Mouse (Mus musculus) stomach, embryonic 14.5 days (tissue): Measurements from ENCODE around the gene Mtcl1. TPM values are rescaled to one million over a fixed set of nuclear protein-coding genes. Genes with fewer than 3 reads are reported as not detected.

Source experiments
- ATAC-seq: fragments of 200-750 bp; cut with Nextera tagmentation; 2 replicates; pipeline ENCODE4 v1.8.0; 2017; ENCODE audit warnings: low read depth, moderate TSS enrichment; ENCODE audit not compliant: insufficient number of reproducible peaks, insufficient read depth, low FRiP score
- H3K27ac ChIP-seq: fragments of 300-500 bp; sonication (generic); 2 replicates; pipeline ENCODE4 v1.5.1; 2014; ENCODE audit warnings: mild to moderate bottlenecking, low read length, moderate library complexity, mixed read lengths
- H3K27me3 ChIP-seq: fragments of 300-500 bp; sonication (generic); 2 replicates; pipeline ENCODE4 v1.6.1; 2014; ENCODE audit warnings: low read length, control low read depth, mixed read lengths; ENCODE audit not compliant: control insufficient read depth, insufficient read depth
- H3K36me3 ChIP-seq: fragments of 300-500 bp; sonication (generic); 2 replicates; pipeline ENCODE4 v1.6.1; 2014; ENCODE audit warnings: mild to moderate bottlenecking, control low read depth, low read length, moderate library complexity, mixed read lengths; ENCODE audit not compliant: control insufficient read depth, insufficient read depth
- H3K4me1 ChIP-seq: fragments of 300-500 bp; sonication (generic); 2 replicates; pipeline ENCODE4 v1.6.1; 2014; ENCODE audit warnings: low read length, control low read depth, mixed read lengths; ENCODE audit not compliant: control insufficient read depth, insufficient read depth
- H3K4me2 ChIP-seq: fragments of 300-500 bp; sonication (generic); replicated peaks from 2 replicates; pipeline ENCODE4 v1.6.1; 2014; ENCODE audit warnings: low read depth, low read length, control low read depth
- H3K4me3 ChIP-seq: fragments of 300-500 bp; sonication (generic); 2 replicates; pipeline ENCODE4 v1.5.1; 2014; ENCODE audit warnings: low read depth, low read length, control low read depth
- H3K9ac ChIP-seq: fragments of 300-500 bp; sonication (generic); replicated peaks from 2 replicates; pipeline ENCODE4 v1.6.1; 2014; ENCODE audit warnings: low read depth, mild to moderate bottlenecking, control low read depth, low read length, moderate library complexity, mixed read lengths
- H3K9me3 ChIP-seq: fragments of 300-500 bp; sonication (generic); 2 replicates; pipeline ENCODE4 v1.6.1; 2016; ENCODE audit warnings: low read depth, low read length, control low read depth; ENCODE audit not compliant: control insufficient read depth
- WGBS: fragments of 180-500 bp; shearing (Covaris S2); extraction: QIAGEN DNeasy Blood & Tissue Kit; methylation state at CpG from one replicate; pipeline ENCODE4 v1.1.7; 2014; 5-methylcytosine and 5-hydroxymethylcytosine counted together
- polyA plus RNA-seq: library from polyadenylated mRNA; unstranded; fragments of >200 nt; fragmentation: Nextera tagmentation; extraction: Ambion mirVana; gene quantifications from 2 replicates; pipeline ENCODE4 v1.2.1, GENCODE M21; 2014

Mtcl1 gene
- polyA plus RNA-seq, 1 experiment from 2014 or later: 14.7 TPM

GRCm38 (mm10) chr17:66409070-66409605 is 40.4 kb downstream of the Mtcl1 start:
- Histone ChIP-seq H3K4me2 (no peak overlapping the region), H3K9me3 (no peaks in the 10 kb centered on the region), H3K4me3 (no peak overlapping the region), H3K27ac (peak overlapping the region; percentile 67), H3K36me3 (no peaks in the 10 kb centered on the region), H3K27me3 (no peaks in the 10 kb centered on the region), H3K9ac (no peak overlapping the region), H3K4me1 (peaks cover 37% of the 10 kb centered on the region)
- peak; percentile 16; the same call in 1 of the 2 replicates for ATAC-seq
- WGBS: 35% methylated on average over 9 of the region's 9 CpGs

- Histone ChIP-seq H3K4me3 (no peak overlapping the region), H3K4me1 (peaks cover 37% of the 10 kb centered on the region), H3K9ac (no peak overlapping the region), H3K9me3 (no peaks in the 10 kb centered on the region), H3K27ac (no peak overlapping the region; the same call in none of the 2 replicates), H3K4me2 (no peak overlapping the region), H3K27me3 (no peaks in the 10 kb centered on the region), H3K36me3 (no peaks in the 10 kb centered on the region)
- WGBS: 88% methylated on average over 5 of the region's 5 CpGs
- no peak for ATAC-seq
Observed at GRCm38 (mm10) chr17:66408400-66408799, 41.1 kb downstream of the Mtcl1 start.

GRCm38 (mm10) chr17:66407833-66408232 is 41.7 kb downstream of the Mtcl1 start:
- no peak overlapping the region for H3K4me2 ChIP-seq
- no peak overlapping the region for H3K27ac ChIP-seq
- H3K9me3 ChIP-seq: no peaks in the 10 kb centered on the region
- no peak for ATAC-seq
- peaks cover 37% of the 10 kb centered on the region for H3K4me1 ChIP-seq
- no peaks in the 10 kb centered on the region for H3K36me3 ChIP-seq
- H3K9ac ChIP-seq: no peak overlapping the region
- H3K4me3 ChIP-seq: no peak overlapping the region
- 63% methylated on average over 8 of the region's 8 CpGs for whole genome bisulfite sequencing
- no peaks in the 10 kb centered on the region for H3K27me3 ChIP-seq

- Histone ChIP-seq H3K4me2 (0 out of 2 replicates have a peak overlapping the region, but pooled peaks have one; percentile 2), H3K27ac (peak overlapping the region; percentile 55; the same call in 1 of the 2 replicates), H3K4me3 (no peak overlapping the region), H3K27me3 (no peaks in the 10 kb centered on the region), H3K4me1 (peaks cover 37% of the 10 kb centered on the region), H3K9me3 (no peaks in the 10 kb centered on the region), H3K9ac (no peak overlapping the region), H3K36me3 (no peaks in the 10 kb centered on the region)
- 48% methylated on average over 7 of the region's 7 CpGs for WGBS
- no peak for ATAC-seq
Observed at GRCm38 (mm10) chr17:66405601-66406000, 43.9 kb downstream of the Mtcl1 start.

GRCm38 (mm10) chr17:66404883-66405590 is 44.5 kb downstream of the Mtcl1 start:
- Histone ChIP-seq H3K27me3 (no peaks in the 10 kb centered on the region), H3K4me2 (0 out of 2 replicates have a peak overlapping the region, but pooled peaks have one; percentile 2), H3K27ac (peak overlapping the region; percentile 55; the same call in 1 of the 2 replicates), H3K9ac (no peak overlapping the region), H3K4me1 (peaks cover 40% of the 10 kb centered on the region), H3K4me3 (no peak overlapping the region), H3K9me3 (no peaks in the 10 kb centered on the region), H3K36me3 (no peaks in the 10 kb centered on the region)
- 22% methylated on average over 10 of the region's 10 CpGs for WGBS
- ATAC-seq: no peak

GRCm38 (mm10) chr17:66402791-66403470 is 46.6 kb downstream of the Mtcl1 start:
- 34% methylated on average over 6 of the region's 6 CpGs for WGBS
- H3K9ac ChIP-seq: no peak overlapping the region
- H3K4me2 ChIP-seq: no peak overlapping the region
- H3K27me3 ChIP-seq: no peaks in the 10 kb centered on the region
- H3K4me3 ChIP-seq: no peak overlapping the region
- H3K4me1 ChIP-seq: peaks cover 28% of the 10 kb centered on the region
- H3K27ac ChIP-seq: 0 out of 2 replicates have a peak overlapping the region, but pooled peaks have one; percentile 30
- H3K9me3 ChIP-seq: no peaks in the 10 kb centered on the region
- ATAC-seq: no peak
- no peaks in the 10 kb centered on the region for H3K36me3 ChIP-seq

GRCm38 (mm10) chr17:66401596-66402265 is 47.8 kb downstream of the Mtcl1 start:
- Histone ChIP-seq H3K4me2 (no peak overlapping the region), H3K27ac (peak overlapping the region; percentile 39; the same call in 1 of the 2 replicates), H3K9me3 (no peaks in the 10 kb centered on the region), H3K36me3 (no peaks in the 10 kb centered on the region), H3K4me3 (no peak overlapping the region), H3K9ac (no peak overlapping the region), H3K4me1 (peaks cover 18% of the 10 kb centered on the region), H3K27me3 (no peaks in the 10 kb centered on the region)
- 57% methylated on average over 9 of the region's 9 CpGs for WGBS
- ATAC-seq: no peak

GRCm38 (mm10) chr17:66399780-66400179 is 49.8 kb downstream of the Mtcl1 start:
- Histone ChIP-seq H3K9me3 (no peaks in the 10 kb centered on the region), H3K27ac (peak overlapping the region; percentile 41; the same call in 1 of the 2 replicates), H3K4me1 (peaks cover 8% of the 10 kb centered on the region), H3K4me3 (no peak overlapping the region), H3K27me3 (no peaks in the 10 kb centered on the region), H3K4me2 (no peak overlapping the region), H3K36me3 (no peaks in the 10 kb centered on the region), H3K9ac (no peak overlapping the region)
- 51% methylated on average over 4 of the region's 4 CpGs for WGBS
- no peak for ATAC-seq
